Mouse (Mus musculus): ENCODE results near the gene Ocel1. TPM values are rescaled to one million over a fixed set of nuclear protein-coding genes. Genes with fewer than 3 reads are reported as not detected.

Ocel1 gene
- total RNA-seq, 2 experiments from 2014 or later = 15.7 to 19.9 TPM

DNA sequence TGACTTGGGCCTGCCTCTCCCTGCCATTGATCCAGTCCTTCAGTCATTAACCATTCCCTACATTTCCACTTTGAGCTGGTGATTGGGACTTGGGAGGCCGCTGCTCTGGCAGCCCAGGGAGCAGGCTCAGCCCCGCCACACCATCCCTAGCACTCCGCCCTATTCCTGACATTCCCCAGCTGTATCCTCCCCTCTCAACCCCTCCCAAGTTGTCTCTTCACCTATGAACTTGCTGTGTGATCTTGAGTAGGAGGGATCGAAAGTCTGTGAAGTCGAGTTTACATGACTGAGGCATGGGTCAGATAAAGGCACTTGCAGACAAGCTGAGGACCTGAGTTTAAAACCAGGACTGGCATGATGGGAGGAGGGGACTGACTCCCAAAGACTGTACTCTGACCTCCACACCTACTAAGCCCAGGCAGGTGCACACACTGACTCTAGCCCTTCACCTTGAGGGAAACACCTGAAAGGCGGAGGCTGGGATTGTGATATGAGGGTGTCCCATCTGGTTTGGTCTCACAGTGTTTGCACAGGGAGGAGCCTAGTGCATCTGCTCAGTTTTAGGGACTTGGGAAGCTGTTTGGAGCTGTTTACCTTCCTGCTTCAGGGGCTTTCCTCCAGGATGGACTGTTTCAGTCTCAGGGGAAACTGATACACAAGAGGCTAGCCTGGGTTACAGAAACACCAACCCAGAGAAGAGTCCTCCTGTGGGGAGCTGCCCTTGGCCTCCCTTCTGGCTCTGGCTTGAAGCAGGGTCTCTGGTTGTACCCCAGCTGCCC is 32.2 kb downstream of the Ocel1 start:
- no peak for DNase-seq

DNA sequence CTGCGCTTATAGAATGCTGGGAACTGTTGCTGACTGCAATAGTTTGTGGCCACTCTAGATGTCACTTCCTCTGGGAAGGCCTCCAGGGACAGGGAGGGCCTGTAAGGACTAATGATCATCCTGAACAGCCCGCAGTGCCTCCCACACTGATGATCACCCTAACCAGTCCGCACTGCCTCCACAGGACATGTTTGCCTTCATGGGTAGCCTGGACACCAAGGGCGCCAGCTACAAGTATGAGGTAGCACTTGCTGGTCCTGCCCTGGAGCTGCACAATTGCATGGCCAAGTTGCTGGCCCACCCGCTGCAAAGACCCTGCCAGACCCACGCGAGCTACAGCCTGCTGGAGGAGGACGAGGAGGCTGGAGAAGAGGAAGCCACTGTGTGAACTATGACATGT is 32.9 kb downstream of the Ocel1 start:
- DNase-seq = no peak

DNA sequence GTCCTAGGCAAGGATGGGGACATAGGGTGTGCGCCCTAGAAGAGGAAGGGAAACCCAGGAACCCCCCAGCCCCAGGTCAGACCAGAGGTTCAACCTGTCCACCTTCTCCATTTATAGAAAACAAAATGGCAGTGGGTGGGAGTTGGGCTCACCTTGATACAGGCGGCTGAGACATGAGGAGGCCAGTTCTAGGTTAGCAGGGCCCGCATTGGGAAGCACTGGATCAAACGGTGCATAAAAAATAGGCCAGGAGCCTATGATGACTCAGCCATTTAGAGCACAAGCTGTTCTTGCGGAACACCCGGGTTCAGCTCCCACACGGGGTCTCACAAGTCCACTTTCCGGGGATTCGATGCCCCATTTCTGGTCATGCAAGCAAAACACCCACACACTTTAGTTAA is 33.9 kb downstream of the Ocel1 start:
- no peak for DNase-seq

DNA sequence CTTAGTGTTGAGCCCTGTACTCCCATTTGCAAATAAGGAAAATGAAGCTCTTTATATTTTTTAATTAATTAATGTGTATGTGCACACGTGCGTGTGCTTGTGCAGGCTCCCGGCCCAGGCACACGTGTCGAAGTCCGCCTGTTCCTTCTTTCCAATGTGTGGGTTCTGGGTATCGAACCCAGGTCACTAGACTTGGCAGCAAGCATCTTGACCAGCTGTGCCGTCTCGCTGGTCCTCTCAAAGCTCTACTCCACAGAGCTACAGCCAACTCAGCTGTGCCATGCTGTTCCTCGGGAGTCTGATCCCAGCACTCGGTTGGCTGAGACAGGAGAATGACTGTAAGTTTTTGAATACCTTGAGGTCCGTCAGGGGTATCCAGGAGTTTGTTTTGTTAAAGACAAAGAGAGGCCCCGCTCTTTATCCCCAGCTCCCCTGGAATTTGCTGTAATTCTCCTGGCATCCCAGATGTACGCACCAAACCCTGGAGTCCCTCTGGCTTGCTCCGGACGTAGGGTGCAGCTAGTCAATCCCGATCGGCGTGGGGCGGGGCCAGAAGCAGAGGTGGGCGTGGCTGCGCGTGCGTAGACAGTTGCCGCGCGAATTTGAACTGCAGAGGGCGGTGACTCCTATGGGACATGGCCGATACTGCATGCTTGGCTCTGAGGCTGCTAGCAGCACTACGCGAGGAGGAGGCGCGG is 34.5 kb downstream of the Ocel1 start, which contains the start of gene Ankle1:
Gene Ankle1, plus strand, starts transcription at position 610 of the 698 bp plus-strand sequence.
- DNase-seq = peak; percentile 99

DNA sequence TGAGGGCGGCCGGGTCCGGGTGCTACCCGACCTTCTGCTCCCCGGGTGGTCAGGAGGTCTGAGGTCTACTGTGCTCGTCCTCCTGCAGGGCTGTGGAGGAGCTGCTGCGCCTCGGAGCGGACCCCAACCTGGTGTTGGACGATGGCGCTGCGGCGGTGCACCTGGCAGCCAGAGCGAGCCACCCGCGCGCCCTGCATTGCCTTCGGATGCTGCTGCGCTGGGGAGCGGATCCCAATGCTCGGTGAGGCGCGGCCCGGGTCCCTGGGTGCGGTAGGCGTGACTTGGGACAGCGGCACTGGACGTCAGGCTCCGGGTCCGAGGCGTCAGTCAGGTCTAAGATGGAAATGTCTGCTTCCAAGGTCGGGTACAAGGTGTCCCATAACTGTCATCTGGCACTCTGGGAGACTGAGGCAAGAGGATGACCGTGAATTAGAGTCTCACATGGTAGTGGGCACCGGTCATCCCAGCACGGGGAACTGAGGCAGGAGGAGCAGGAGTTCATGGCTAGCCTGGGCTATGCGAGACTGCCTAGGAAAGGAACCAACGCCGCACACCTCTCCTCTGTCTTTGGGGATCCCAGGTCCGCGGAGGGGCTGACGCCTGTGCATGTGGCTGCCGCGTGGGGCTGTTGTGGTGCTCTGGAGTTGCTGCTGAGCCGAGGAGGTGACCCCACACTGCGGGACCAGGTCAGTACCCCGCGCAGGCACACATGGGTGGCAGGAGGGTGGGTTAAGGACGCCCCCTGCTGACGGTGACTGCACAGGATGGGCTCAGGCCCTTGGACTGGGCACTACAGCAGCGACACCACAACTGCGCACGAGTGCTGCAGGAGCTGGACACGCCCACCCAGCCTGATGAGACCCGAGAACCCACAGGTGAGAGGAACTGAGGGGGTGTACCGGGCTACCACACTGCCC is 35.3 kb downstream of the Ocel1 start:
- peak; percentile 83 for DNase-seq

DNA sequence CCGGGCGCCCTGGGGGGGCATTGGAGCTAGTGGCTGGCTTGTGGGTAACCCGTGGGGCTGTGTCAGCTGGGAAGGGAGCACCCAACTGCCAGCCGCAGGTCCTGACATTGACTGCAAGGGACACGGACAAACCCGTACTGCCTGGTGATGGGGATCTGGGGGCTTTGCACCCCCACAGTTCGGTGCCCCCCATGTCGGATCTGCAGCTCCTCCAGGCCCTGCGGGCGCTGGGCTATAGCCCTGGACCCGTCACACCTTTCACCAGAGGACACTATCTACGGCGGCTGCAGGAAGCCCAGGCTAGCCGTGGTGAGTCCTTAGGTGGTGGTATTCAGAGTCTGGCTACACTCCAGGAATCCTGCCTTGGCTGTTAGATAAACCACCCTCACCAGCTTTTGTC is 36.3 kb downstream of the Ocel1 start:
- no peak for DNase-seq

DNA sequence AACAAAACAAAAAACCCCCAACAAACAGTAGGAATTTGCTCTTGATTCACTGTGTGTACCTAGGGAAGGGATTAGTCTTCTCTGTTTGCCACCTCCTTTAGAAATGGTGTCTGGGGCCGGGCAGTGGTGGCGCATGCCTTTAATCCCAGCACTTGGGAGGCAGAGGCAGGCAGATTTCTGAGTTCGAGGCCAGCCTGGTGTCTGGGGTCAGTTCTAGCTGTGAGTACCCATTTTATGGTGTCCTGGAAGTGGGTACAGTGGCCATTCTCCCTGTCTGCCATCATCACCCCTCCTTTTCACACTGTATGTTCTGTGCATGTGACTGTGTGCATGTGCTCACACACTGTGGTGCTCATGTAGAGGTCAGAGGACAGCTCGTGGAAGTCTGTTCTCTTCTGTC is 37.1 kb downstream of the Ocel1 start:
- no peak for DNase-seq

DNA sequence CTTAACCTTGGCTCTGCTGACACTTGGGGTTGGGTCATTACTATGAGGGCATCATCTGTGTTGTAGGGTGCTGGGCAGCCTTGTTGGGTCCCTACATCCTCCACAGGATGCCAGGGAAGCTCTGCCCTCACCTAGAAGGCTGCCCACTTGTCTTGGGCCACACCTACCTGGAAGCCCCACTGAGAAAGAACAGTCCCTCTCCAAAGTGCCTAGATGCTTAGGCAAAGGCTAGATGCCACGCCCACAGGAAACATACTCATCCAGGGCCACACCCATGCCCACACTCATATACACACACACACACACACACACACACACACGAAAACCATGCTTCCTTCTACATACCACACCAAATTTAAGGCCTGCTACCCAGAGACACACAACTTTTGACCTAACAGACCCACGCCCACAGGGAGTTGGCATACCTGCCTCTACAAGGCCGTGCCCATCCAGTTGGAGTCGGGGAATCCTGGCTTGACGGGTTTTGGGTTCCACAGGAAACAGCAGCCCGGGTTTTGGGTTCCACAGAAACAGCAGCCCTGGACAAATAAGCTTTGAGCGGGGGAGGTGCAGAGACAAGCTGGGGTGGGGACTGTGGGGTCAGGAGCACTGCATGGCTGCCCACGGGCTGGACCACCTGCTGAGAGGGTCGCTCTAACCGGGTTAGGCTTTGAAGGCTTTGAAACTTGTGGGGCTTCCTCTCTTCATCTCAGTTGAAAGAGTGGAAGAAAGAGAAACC is 40.6 kb downstream of the Ocel1 start:
- no peak for DNase-seq

DNA sequence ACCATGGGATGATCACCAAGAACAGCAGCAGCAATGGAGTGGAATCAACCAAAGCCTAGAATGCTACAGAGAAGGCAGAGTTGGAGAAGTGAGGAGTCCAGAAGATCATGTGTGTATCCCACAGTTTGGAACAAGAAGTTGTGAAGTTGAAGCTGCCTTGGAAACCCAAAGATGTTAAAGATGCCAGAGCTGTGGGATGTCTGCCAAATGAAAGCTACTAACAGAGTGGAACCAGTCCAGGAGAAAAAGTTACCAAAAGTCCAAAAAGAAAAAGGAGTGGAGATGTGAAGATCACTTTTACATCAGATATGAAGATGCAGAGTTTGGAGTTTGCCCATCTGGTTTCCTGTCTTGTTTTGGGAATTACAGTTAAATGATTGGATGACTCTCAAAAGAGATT is 51.0 kb downstream of the Ocel1 start:
- DNase-seq = no peak

Other genes with a start within 250 kb of the Ocel1 start
- 10 to 100 TPM; 32.3 to 34.2 TPM for gene Myo9b, start 98.6 kb upstream of the Ocel1 start, total RNA-seq (2021)
- gene Haus8, start 98.4 kb upstream of the Ocel1 start, total RNA-seq (2021) = 10 to 100 TPM; 17.0 to 20.1 TPM
- gene Use1, start 4.5 kb upstream of the Ocel1 start, total RNA-seq (2021) = 100 to 1,000 TPM; 170 to 185 TPM
- gene Nr2f6, start 10.7 kb downstream of the Ocel1 start, total RNA-seq (2021) = 10 to 100 TPM; 70.5 to 80.8 TPM
- 10 to 100 TPM; 28.6 to 43.1 TPM for gene Ushbp1, start 24.5 kb downstream of the Ocel1 start, total RNA-seq (2021)
- gene Babam1, start 25.6 kb downstream of the Ocel1 start, total RNA-seq (2021) = 10 to 100 TPM; 85.4 to 97.4 TPM
- 10 to 100 TPM in 1 of 2 experiments, 1 to 10 TPM in 1; 4.9 to 10.1 TPM for gene Ankle1, start 34.7 kb downstream of the Ocel1 start, total RNA-seq (2021)
- gene Abhd8, start 92.4 kb downstream of the Ocel1 start, total RNA-seq (2021) = 10 to 100 TPM; 38.8 to 47.5 TPM
- gene Mrpl34, start 93.7 kb downstream of the Ocel1 start, total RNA-seq (2021) = 100 to 1,000 TPM; 141 to 156 TPM
- gene Dda1, start 97.9 kb downstream of the Ocel1 start, total RNA-seq (2021) = 10 to 100 TPM; 46.1 to 48.5 TPM
- gene Ano8, start 114.7 kb downstream of the Ocel1 start, total RNA-seq (2021) = 10 to 100 TPM; 14.1 to 21.4 TPM
- 10 to 100 TPM; 18.5 to 29.5 TPM for gene Gtpbp3, start 116.8 kb downstream of the Ocel1 start, total RNA-seq (2021)
- gene Plvap, start 140.5 kb downstream of the Ocel1 start, total RNA-seq (2021) = 100 to 1,000 TPM in 1 of 2 experiments, 10 to 100 TPM in 1; 95.1 to 101 TPM
- gene Ccdc194, start 154.4 kb downstream of the Ocel1 start, total RNA-seq (2021) = under 1 TPM; 0.15 to 0.42 TPM
- 10 to 100 TPM; 34.5 to 37.3 TPM for gene Bst2, start 166.2 kb downstream of the Ocel1 start, total RNA-seq (2021)
- gene Mvb12a, start 171.6 kb downstream of the Ocel1 start, total RNA-seq (2021) = 10 to 100 TPM; 61.9 to 63.5 TPM
- gene Tmem221, start 187.6 kb downstream of the Ocel1 start, total RNA-seq (2021) = 1 to 10 TPM; 1.7 to 3.5 TPM
- under 1 TPM; 0.82 to 0.84 TPM for gene Nxnl1, start 195.3 kb downstream of the Ocel1 start, total RNA-seq (2021)
- gene Slc27a1, start 197.6 kb downstream of the Ocel1 start, total RNA-seq (2021) = 100 to 1,000 TPM in 1 of 2 experiments, 10 to 100 TPM in 1; 97.4 to 118 TPM
- gene Pgls, start 220.9 kb downstream of the Ocel1 start, total RNA-seq (2021) = 100 to 1,000 TPM; 233 to 245 TPM
- 1 to 10 TPM; 3.9 to 4.2 TPM for gene Fam129c, start 226.3 kb downstream of the Ocel1 start, total RNA-seq (2021)
- 10 to 100 TPM; 56.3 to 58.9 TPM for gene Colgalt1, start 239.7 kb downstream of the Ocel1 start, total RNA-seq (2021)